In genomic region chr4:129130149-129130548, GRCm38 (mm10) we compare ENCODE assay signal across 8 mouse cellular contexts. TPM values are rescaled to one million over a fixed set of nuclear protein-coding genes. Genes with fewer than 3 reads are reported as not detected.
DNase-seq lines count a peak whose midpoint lies in the region; ATAC-seq and TF ChIP-seq lines count a peak whose summit lies in the region.

No protein-coding gene starts in this region.

- H3K27ac ChIP-seq in forebrain, embryonic 14.5 days (ENCODE audit: low read depth, low read length): no peak overlapping the region
- peak overlapping the region; percentile 67; the same call in 1 of the 2 replicates for H3K27ac ChIP-seq in kidney, postnatal 0 days
- H3K27ac ChIP-seq in midbrain, embryonic 10.5 days (replicated peaks): 0 out of 2 replicates have a peak overlapping the region, but pooled peaks have one; percentile 28
- no peak overlapping the region for H3K27ac ChIP-seq in stomach, postnatal 0 days (replicated peaks)

- TF ChIP-seq POLR2A in brain, embryonic 14.5 days (IDR thresholded peaks at IDR 0.05; ENCODE audit: borderline replicate concordance, extremely low read depth, insufficient read depth, insufficient read length, poor library complexity, severe bottlenecking): no peak

- peak; percentile 33 for DNase-seq in ovary, postnatal 36 days (ENCODE audit: low spot score)
- DNase-seq in ovary, postnatal 14 days (ENCODE audit: low spot score): no peak
- DNase-seq in brain, embryonic 14.5 days (ENCODE audit: low read depth): peak; percentile 64
- no peak for DNase-seq in forebrain, embryonic 14.5 days (ENCODE audit: low spot score)
- DNase-seq in kidney, postnatal 0 days (ENCODE audit: low spot score): peak; percentile 70
- DNase-seq in midbrain, embryonic 10.5 days (ENCODE audit: low spot score): peak; percentile 75
- DNase-seq in stomach, postnatal 0 days (ENCODE audit: low spot score): peak; percentile 59
- DNase-seq in c-Kit-positive CD71-positive TER-119-positive erythroid progenitor cells, embryonic 14.5 days (ENCODE audit: low spot score): no peak

- no peaks in the 10 kb centered on the region for H3K27me3 ChIP-seq in forebrain, embryonic 14.5 days (replicated peaks; ENCODE audit: control insufficient read depth, insufficient read depth, low read length)
- no peaks in the 10 kb centered on the region for H3K27me3 ChIP-seq in kidney, postnatal 0 days (ENCODE audit: insufficient read depth, low read length)
- peaks cover 68% of the 10 kb centered on the region for H3K27me3 ChIP-seq in midbrain, embryonic 10.5 days (ENCODE audit: low read depth, poor library complexity, severe bottlenecking)
- H3K27me3 ChIP-seq in stomach, postnatal 0 days (ENCODE audit: control insufficient read depth, insufficient read depth, low read length): no peaks in the 10 kb centered on the region

- TF ChIP-seq CTCF in brain, embryonic 14.5 days (IDR thresholded peaks at IDR 0.05; ENCODE audit: borderline replicate concordance, extremely low read depth, insufficient read depth, insufficient read length): peak; percentile 87
- TF ChIP-seq CTCF in kidney, postnatal 0 days (IDR thresholded peaks at IDR 0.05; ENCODE audit: low read depth): peak; percentile 88
- peak; percentile 85 for TF ChIP-seq CTCF in stomach, postnatal 0 days (IDR thresholded peaks at IDR 0.05; ENCODE audit: low read depth)

- TF ChIP-seq EP300 in stomach, postnatal 0 days (optimal IDR thresholded peaks at IDR 0.05): no peak

- peak overlapping the region; percentile 32; the same call in 1 of the 2 replicates for H3K9ac ChIP-seq in forebrain, embryonic 14.5 days (ENCODE audit: low read length)
- H3K9ac ChIP-seq in kidney, postnatal 0 days (ENCODE audit: low read depth, low read length): peak overlapping the region; percentile 14; the same call in 1 of the 2 replicates
- no peak overlapping the region for H3K9ac ChIP-seq in stomach, postnatal 0 days (ENCODE audit: low read length)

- no peaks in the 10 kb centered on the region for H3K9me3 ChIP-seq in forebrain, embryonic 14.5 days (replicated peaks; ENCODE audit: control insufficient read depth, low read length)
- no peaks in the 10 kb centered on the region for H3K9me3 ChIP-seq in kidney, postnatal 0 days (replicated peaks; ENCODE audit: low read length)
- H3K9me3 ChIP-seq in midbrain, embryonic 10.5 days (replicated peaks): no peaks in the 10 kb centered on the region
- H3K9me3 ChIP-seq in stomach, postnatal 0 days (ENCODE audit: control insufficient read depth, low read length): no peaks in the 10 kb centered on the region

- H3K36me3 ChIP-seq in forebrain, embryonic 14.5 days (ENCODE audit: control insufficient read depth, insufficient read depth, low read length): no peaks in the 10 kb centered on the region
- H3K36me3 ChIP-seq in kidney, postnatal 0 days (ENCODE audit: insufficient read depth, low read length): no peaks in the 10 kb centered on the region
- H3K36me3 ChIP-seq in midbrain, embryonic 10.5 days: no peaks in the 10 kb centered on the region
- no peaks in the 10 kb centered on the region for H3K36me3 ChIP-seq in stomach, postnatal 0 days (ENCODE audit: control insufficient read depth, insufficient read depth, low read length)

- peak overlapping the region; percentile 24; the same call in 1 of the 2 replicates for H3K4me2 ChIP-seq in forebrain, embryonic 14.5 days (ENCODE audit: low read length)
- peak overlapping the region; percentile 56 for H3K4me2 ChIP-seq in kidney, postnatal 0 days (ENCODE audit: low read length)
- H3K4me2 ChIP-seq in stomach, postnatal 0 days (replicated peaks; ENCODE audit: low read depth): peak overlapping the region; percentile 47

- H3K4me3 ChIP-seq in forebrain, embryonic 14.5 days (ENCODE audit: low read depth, low read length): no peak overlapping the region
- H3K4me3 ChIP-seq in kidney, postnatal 0 days (replicated peaks; ENCODE audit: low read depth, low read length): 0 out of 2 replicates have a peak overlapping the region, but pooled peaks have one; percentile 27
- H3K4me3 ChIP-seq in midbrain, embryonic 10.5 days: peak overlapping the region; percentile 30
- H3K4me3 ChIP-seq in stomach, postnatal 0 days (ENCODE audit: low read depth, low read length): no peak overlapping the region

- 5% methylated on average over 8 of the region's 8 CpGs for WGBS in forebrain, embryonic 14.5 days
- WGBS in kidney, postnatal 0 days: 4% methylated on average over 8 of the region's 8 CpGs
- WGBS in midbrain, embryonic 10.5 days: 2% methylated on average over 8 of the region's 8 CpGs
- 3% methylated on average over 8 of the region's 8 CpGs for WGBS in stomach, postnatal 0 days

- peak; percentile 47 for ATAC-seq in forebrain, embryonic 14.5 days
- ATAC-seq in kidney, postnatal 0 days (replicated peaks; ENCODE audit: low FRiP score, low read depth): peak; percentile 37; the same call in 1 of the 2 replicates
- ATAC-seq in stomach, postnatal 0 days (ENCODE audit: low FRiP score, low TSS enrichment): peak; percentile 34; the same call in 1 of the 2 replicates

- peaks cover 26% of the 10 kb centered on the region for H3K4me1 ChIP-seq in forebrain, embryonic 14.5 days (ENCODE audit: control insufficient read depth, insufficient read depth, low read length)
- H3K4me1 ChIP-seq in kidney, postnatal 0 days (replicated peaks; ENCODE audit: insufficient read depth, low read length): peaks cover 17% of the 10 kb centered on the region
- H3K4me1 ChIP-seq in midbrain, embryonic 10.5 days: peaks cover 52% of the 10 kb centered on the region
- H3K4me1 ChIP-seq in stomach, postnatal 0 days (replicated peaks; ENCODE audit: control insufficient read depth, insufficient read depth): no peaks in the 10 kb centered on the region; the same call in 1 of the 2 replicates

RNA-seq across cellular contexts. Expression of gene Fndc5, which starts 6.7 kb away (rescaled TPM):
- polyA plus RNA-seq in brain, embryonic 14.5 days (2012; rRNA removed): 4.4 and 7.4 TPM in 2 replicates
- polyA plus RNA-seq in forebrain, embryonic 14.5 days (2014; fragmentation: Nextera tagmentation; extraction: Ambion mirVana): 1.3 and 1.7 TPM in 2 replicates
- 5.9 and 6.3 TPM in 2 replicates for polyA plus RNA-seq in kidney, postnatal 0 days (2015; fragmentation: Nextera tagmentation; extraction: Ambion mirVana)
- 0.50 and 0.78 TPM in 2 replicates for polyA plus RNA-seq in midbrain, embryonic 10.5 days (2016; fragmentation: Nextera tagmentation; extraction: Ambion mirVana)
- polyA plus RNA-seq in stomach, postnatal 0 days (2015; fragmentation: Nextera tagmentation; extraction: Ambion mirVana): 2.0 and 2.4 TPM in 2 replicates

RNA-seq across cellular contexts. Expression of gene Hpca, which starts 8.3 kb away (rescaled TPM):
- 50.3 and 57.2 TPM in 2 replicates for polyA plus RNA-seq in brain, embryonic 14.5 days (2012; rRNA removed)
- 16.8 and 23.1 TPM in 2 replicates for polyA plus RNA-seq in forebrain, embryonic 14.5 days (2014; fragmentation: Nextera tagmentation; extraction: Ambion mirVana)
- 0.94 and 1.0 TPM in 2 replicates for polyA plus RNA-seq in kidney, postnatal 0 days (2015; fragmentation: Nextera tagmentation; extraction: Ambion mirVana)
- 1.4 and 2.4 TPM in 2 replicates for polyA plus RNA-seq in midbrain, embryonic 10.5 days (2016; fragmentation: Nextera tagmentation; extraction: Ambion mirVana)
- 0.91 and 0.99 TPM in 2 replicates for polyA plus RNA-seq in stomach, postnatal 0 days (2015; fragmentation: Nextera tagmentation; extraction: Ambion mirVana)

RNA-seq across cellular contexts. Expression of gene Tmem54, which starts 24.8 kb away (rescaled TPM):
- 0.42 and 0.81 TPM in 2 replicates for polyA plus RNA-seq in brain, embryonic 14.5 days (2012; rRNA removed)
- not detected in 2 replicates for polyA plus RNA-seq in forebrain, embryonic 14.5 days (2014; fragmentation: Nextera tagmentation; extraction: Ambion mirVana)
- polyA plus RNA-seq in kidney, postnatal 0 days (2015; fragmentation: Nextera tagmentation; extraction: Ambion mirVana): 10.2 and 10.5 TPM in 2 replicates
- 1.0 and 2.1 TPM in 2 replicates for polyA plus RNA-seq in midbrain, embryonic 10.5 days (2016; fragmentation: Nextera tagmentation; extraction: Ambion mirVana)
- 106 and 115 TPM in 2 replicates for polyA plus RNA-seq in stomach, postnatal 0 days (2015; fragmentation: Nextera tagmentation; extraction: Ambion mirVana)

RNA-seq across cellular contexts. Expression of gene S100pbp, which starts 59.4 kb away (rescaled TPM):
- polyA plus RNA-seq in brain, embryonic 14.5 days (2012; rRNA removed): 38.3 and 42.0 TPM in 2 replicates
- 9.7 and 11.8 TPM in 2 replicates for polyA plus RNA-seq in forebrain, embryonic 14.5 days (2014; fragmentation: Nextera tagmentation; extraction: Ambion mirVana)
- polyA plus RNA-seq in kidney, postnatal 0 days (2015; fragmentation: Nextera tagmentation; extraction: Ambion mirVana): 14.5 and 15.6 TPM in 2 replicates
- polyA plus RNA-seq in midbrain, embryonic 10.5 days (2016; fragmentation: Nextera tagmentation; extraction: Ambion mirVana): 28.2 and 28.8 TPM in 2 replicates
- polyA plus RNA-seq in stomach, postnatal 0 days (2015; fragmentation: Nextera tagmentation; extraction: Ambion mirVana): 3.7 and 4.5 TPM in 2 replicates

RNA-seq across cellular contexts. Expression of gene Yars, which starts 59.4 kb away (rescaled TPM):
- polyA plus RNA-seq in brain, embryonic 14.5 days (2012; rRNA removed): 54.5 and 68.4 TPM in 2 replicates
- polyA plus RNA-seq in forebrain, embryonic 14.5 days (2014; fragmentation: Nextera tagmentation; extraction: Ambion mirVana): 110 and 126 TPM in 2 replicates
- 48.9 and 55.9 TPM in 2 replicates for polyA plus RNA-seq in kidney, postnatal 0 days (2015; fragmentation: Nextera tagmentation; extraction: Ambion mirVana)
- polyA plus RNA-seq in midbrain, embryonic 10.5 days (2016; fragmentation: Nextera tagmentation; extraction: Ambion mirVana): 107 and 111 TPM in 2 replicates
- 41.3 and 44.2 TPM in 2 replicates for polyA plus RNA-seq in stomach, postnatal 0 days (2015; fragmentation: Nextera tagmentation; extraction: Ambion mirVana)

Comparison
In these comparisons a context has a peak if more than half of its experiments do, and no peak if none do; other contexts are left out.
1. DNase-seq: peak in ovary, postnatal 36 days (single experiment), brain, embryonic 14.5 days (single experiment), kidney, postnatal 0 days (single experiment), midbrain, embryonic 10.5 days (single experiment) and stomach, postnatal 0 days (single experiment); none in ovary, postnatal 14 days (single experiment), forebrain, embryonic 14.5 days (single experiment) and c-Kit-positive CD71-positive TER-119-positive erythroid progenitor cells, embryonic 14.5 days (single experiment).
2. H3K27ac ChIP-seq: peak in kidney, postnatal 0 days (single experiment) and midbrain, embryonic 10.5 days (single experiment); none in forebrain, embryonic 14.5 days (single experiment) and stomach, postnatal 0 days (single experiment).
3. H3K4me3 ChIP-seq: peak in kidney, postnatal 0 days (single experiment) and midbrain, embryonic 10.5 days (single experiment); none in forebrain, embryonic 14.5 days (single experiment) and stomach, postnatal 0 days (single experiment).
4. Peak in every context shown above with its lines, with median percentiles within 50 percentile points of each other: CTCF ChIP-seq, ATAC-seq and H3K4me2 ChIP-seq.